Mouse (Mus musculus): ENCODE data around the gene Abcc6.
"Not testable (repeated sequence)": the region's sequence is repeated elsewhere in the genome, so short reads cannot be mapped to it uniquely, and the experiment has no call there.

Gene Abcc6

DNA sequence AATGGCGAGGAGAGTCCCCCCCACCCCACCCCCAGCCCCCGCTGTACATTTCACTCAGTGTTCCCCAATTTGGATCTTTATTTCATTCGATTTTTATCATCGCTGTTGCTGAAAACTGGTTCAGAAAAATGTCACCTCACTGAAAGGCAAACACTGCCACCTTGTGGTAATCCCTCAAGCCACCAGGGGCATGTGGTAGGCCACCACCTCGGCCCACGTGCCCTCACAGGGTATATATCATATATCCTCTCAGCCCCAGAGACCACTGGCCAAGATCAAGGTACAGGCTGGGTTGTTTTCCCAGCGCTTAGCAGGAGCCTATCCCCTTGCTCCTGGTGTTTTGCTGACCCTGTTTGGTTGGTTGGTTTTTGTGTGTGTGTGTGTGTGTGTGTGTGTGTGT lies 95.0 kb downstream of the Abcc6 start:
- in situ Hi-C loops (cut with MboI, MseI) = no loop called here

DNA sequence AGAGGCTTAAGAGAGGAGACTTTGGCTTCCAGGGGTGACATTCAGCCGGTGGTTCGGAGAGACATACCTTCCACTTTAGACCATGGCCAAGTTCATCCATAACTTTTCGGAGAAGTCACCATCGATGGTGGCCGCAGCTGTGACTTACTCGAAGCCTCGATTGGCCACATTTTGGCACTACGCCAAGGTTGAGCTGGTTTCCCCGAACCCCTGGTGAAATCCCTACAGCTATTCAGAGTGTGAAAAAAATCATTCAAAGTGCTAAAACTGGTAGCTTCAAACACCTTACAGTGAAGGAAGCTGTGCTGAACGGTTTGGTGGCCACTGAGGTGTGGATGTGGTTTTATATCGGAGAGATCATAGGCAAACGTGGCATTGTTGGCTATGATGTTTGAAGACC lies 96.3 kb downstream of the Abcc6 start:
- in situ Hi-C loops (cut with MboI, MseI) = not testable (repeated sequence)

DNA sequence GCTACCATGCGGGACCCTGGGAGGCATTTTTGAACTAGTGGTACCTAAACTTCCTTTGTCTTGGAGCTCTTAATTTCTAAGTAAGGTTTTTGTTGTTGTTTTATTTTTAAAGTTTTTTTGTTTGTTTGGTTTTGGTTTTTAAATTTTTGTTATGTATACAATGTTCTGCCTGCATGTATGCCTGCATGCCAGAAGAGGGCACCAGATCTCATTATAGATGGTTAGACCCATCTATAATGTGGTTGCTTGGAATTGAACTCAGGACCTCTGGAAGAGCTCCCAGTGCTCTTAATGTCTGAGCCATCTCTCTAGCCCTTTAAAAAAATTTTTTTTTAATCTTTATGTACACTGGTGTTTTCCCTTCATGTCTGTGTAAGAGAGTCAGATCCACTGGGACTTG lies 100.4 kb downstream of the Abcc6 start:
- in situ Hi-C loops (cut with MboI, MseI) = no loop called here

DNA sequence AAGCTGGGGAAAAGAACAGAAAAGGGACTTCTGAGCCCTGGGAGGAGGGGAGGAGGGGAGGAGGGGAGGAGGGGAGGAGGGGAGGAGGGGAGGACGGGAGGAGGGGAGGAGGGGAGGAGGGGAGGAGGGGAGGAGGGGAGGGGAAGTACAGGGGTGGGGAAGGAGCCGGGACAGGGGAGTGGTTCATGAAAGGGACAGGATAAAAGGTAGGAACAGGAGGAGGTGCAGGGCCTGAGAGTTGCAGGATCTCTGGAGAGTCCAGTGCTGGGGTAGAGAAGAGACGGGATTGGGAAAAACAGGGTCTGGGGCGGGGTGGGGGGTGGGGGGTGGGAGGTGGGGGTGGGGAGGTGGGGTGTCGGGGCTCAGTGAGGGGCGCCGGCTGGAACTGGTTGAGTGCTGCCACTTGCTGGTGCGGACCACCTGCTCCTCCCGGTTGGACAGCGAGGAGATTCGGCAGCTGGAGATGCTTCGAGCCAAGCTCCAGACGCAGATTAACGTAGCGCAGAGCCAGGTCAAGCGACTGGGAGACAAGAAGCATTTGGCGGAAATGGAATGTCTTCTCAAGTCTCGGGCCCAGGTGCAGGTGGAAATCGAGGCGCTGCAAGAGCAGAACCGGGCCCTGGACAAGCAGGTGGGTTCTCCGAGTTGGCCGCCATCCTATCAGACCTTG lies 101.3 kb downstream of the Abcc6 start:
- in situ Hi-C loops (cut with MboI, MseI) = no loop called here

DNA sequence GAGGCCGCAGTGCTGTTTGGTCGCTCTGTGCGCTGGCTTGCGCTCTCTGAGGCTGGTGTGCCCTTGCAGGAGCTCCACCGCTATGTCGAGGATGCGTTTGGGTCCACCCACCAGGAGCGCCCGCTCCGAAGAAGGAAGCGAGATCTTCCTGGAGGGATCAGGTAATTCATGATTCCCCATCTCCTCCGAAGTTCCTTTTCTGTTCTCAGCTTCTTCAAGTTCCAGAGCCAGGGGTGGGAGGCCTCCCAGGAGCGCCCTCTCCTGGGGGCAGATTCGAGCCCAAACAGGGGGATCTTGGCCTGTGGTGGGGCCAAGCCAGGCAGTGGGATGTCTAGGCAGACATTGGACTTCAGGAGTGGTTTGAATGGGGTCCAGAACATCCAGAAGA lies 105.7 kb downstream of the Abcc6 start:
- in situ Hi-C loops (cut with MboI, MseI) = loop anchor here (5.0 kb wide), 2 partner anchors 122 to 182 kb away; no protein-coding TSS in a partner anchor

DNA sequence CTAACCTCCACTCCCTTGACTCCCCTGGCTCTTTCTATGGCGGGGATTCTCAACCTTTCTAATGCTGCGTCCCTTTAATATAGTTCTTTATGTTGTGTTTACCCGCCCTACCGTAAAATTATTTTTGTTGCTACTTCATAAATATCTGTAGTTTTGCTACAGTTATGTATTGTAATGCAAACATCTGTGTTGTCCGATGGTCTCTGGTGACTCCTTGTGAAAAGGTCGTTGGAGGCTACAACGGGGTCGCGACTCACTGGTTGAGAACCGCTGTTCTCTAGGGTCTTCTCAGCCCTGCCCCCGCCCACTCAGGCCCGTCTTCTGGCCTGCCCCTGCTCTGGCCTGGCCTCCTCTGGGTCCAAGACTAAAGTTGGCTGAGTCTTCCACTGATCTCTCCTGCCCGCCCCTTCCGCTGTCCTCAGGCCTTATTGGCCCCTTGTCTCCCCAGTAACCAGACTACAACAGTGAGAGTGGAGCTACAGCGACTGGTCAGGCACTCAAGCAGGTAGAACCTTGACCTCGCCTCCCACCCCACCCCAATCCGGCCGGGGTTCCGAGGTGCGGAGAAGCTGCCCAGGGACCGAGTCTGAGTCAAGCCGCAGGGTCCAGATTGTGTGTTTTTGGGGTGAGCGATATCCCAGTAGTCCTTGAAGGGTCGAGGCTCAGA lies 106.2 kb downstream of the Abcc6 start, which contains the start of gene Ccdc114:
TSS of gene Ccdc114 (plus strand) at position 311 of the 667 bp plus-strand sequence.
- in situ Hi-C loops (cut with MboI, MseI) = loop anchor here (5.0 kb wide), 2 partner anchors 122 to 182 kb away; no protein-coding TSS in a partner anchor

DNA sequence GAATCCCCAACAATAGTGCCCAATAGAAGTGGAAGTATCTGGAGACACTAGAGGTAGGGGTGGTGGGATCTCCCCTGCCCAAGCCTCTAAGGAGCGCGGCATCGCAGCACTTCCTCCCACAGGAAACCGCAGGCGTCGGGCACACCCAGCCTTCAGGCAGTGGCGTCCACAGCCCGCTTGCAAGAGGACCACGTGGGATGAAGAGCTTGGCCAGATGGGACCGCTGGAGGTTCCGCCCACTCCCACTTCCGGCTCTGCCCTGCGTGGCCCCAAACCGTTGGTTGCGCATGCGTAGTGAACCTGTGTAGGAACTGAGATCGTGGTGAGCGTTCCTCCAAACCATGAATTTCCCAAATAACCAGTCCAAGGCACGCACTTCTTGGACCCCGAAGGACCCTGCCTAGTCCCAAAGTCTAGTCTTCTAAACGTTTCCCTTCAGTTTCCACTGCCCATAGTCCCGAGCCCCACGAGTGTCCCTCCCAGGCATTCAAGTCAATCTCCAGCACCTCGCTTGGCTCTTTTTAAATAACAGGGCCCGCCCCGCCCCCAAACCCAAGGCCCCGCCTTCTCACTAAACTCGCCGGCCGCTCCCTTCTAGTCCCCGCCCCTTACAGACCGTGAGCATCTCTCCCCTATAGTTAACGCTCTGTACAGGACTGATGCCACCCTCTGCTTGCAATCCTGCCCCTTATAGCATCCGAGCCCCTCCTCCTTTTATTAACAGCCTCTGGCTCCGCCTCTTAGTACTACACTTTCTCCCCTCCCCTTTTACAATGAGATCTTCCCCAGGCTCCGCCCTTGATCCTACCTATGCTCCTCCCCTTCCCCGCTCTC lies 107.0 kb downstream of the Abcc6 start:
- in situ Hi-C loops (cut with MboI, MseI) = loop anchor here (5.0 kb wide), 2 partner anchors 121 to 181 kb away; no protein-coding TSS in a partner anchor

DNA sequence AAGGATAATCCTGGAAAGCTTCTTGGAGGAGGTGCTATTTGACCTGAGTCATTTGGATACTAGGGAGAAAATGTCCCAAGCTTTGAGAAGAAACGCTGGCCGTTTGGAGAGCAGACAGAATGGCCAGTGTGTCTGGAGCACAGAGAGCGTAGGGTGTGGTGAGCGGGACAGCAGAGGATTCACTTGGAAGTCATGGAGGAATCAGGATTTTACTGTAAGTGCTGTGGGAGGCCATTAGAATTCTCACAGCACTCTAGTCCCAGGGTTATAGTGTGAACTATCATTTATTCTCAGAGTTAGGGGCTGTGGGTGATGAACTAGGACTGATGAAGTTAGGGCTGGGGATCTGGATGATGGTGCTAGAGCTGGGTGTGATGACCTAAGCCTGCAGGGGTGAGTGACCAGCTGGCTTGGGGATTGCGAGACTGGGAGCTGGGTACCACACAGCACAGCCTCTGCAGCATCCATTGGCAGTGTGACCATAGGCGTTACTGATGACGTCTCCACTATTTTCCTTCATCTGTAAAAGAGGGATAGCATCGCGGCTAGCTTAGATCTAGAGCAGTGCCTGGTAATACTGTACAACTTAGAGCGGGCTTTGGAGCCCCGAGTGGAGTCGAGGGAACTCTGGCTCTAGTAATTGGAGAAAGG lies 108.0 kb downstream of the Abcc6 start:
- in situ Hi-C loops (cut with MboI, MseI) = loop anchor here (5.0 kb wide), 2 partner anchors 120 to 180 kb away; no protein-coding TSS in a partner anchor

DNA sequence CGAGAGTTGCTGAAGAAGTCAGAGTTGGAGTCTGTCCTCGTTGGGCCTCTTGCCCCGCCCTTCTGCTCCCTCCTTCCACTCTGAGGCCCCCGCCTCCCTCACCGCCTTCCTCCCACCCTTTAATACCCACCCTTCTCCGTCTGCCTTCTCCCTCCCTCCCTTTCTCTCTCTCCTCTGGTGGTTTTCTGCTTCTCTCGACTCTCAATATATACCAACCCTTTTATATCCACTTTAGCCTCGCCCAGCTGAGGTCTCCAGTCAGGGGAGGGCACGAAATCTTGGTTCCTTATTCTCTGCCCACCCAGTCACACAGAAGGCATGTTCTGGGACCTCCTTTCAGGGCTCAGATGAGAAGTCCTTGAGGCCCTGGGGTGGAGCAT lies 108.9 kb downstream of the Abcc6 start, which contains the start of gene Emp3:
TSS of gene Emp3 (minus strand) at position 163 of the 380 bp plus-strand sequence.
- in situ Hi-C loops (cut with MboI, MseI) = loop anchor here (5.0 kb wide), 2 partner anchors 119 to 179 kb away; no protein-coding TSS in a partner anchor

DNA sequence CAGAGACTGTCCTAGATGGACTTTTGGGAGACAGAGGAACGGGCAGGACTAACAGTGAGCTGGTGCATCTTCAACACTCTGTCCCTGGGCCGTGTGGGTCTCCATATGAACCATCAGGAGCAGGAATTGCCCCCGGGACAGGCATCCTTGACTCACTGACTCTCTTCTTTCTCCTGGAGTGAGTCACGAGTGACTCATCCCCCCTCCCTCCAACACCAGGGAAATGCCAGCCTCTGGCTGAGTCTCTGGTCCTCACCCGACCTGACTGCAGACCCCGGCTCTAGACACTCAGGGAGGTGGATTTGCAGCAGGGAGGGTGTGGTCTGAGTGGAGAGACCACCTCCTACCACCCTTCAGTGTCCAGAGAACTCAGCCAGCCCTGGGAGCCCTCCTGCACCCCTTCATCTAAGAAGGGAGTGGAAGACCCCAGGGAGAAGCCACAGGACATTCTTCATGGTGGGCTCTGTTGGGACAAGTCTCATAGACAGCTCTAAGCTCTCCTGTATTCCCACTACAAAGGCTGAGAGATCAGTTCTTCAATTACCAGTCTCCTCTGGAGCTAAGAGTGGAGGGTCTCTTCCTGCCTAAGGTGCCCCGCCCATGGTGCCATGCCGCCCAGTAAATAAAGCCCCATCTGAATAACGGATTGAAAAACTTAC lies 109.4 kb downstream of the Abcc6 start:
- in situ Hi-C loops (cut with MboI, MseI) = loop anchor here (5.0 kb wide), 2 partner anchors 118 to 178 kb away; no protein-coding TSS in a partner anchor

DNA sequence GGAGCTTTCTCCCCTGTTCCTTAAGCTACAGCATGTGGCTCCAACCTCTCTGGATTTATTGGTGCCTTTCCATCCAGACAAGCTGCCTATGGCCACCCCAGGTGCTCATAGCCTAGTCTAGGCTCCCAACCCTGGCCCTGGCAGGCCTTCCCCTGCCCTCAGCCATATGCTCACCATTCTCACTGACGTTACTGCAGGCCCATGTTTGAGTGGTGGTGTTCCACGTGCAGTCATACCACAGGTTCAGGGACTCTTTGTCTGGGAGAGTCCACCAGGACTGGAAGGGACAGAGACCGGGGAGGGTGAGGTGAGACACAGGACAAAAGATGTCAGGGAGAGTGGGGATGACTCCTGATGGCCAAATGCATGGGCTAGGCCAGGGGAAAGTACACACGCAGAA lies 110.3 kb downstream of the Abcc6 start:
- in situ Hi-C loops (cut with MboI, MseI) = loop anchor here (5.0 kb wide), 2 partner anchors 117 to 177 kb away; no protein-coding TSS in a partner anchor

DNA sequence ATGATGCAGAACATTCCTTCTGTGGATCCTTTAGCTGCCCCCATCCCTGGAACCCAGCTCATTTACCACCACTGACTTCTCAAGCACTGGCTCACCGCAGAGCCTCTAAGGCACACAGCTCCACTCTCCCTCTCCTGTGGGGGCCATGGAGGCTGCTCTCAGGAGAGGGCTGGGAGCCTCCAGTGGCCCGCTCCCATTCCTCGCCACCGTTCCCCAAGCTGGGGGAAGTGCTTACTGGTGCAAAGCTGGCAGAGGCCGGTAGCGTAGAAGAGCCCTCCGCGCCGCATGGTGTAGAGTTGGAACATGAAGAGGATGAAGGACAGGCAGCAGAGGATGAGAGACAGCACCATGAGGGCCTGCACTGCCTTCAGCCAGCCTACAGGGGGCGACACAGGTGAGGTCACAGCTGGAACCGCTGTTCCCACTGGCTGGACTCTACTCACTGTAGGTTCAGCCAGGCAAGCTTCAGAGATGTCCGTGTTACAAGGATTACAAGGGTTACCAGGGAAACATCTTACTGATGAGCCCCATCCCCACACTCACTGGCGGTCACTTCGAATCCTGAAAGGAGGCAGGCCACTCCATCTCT lies 110.9 kb downstream of the Abcc6 start:
- in situ Hi-C loops (cut with MboI, MseI) = no loop called here

DNA sequence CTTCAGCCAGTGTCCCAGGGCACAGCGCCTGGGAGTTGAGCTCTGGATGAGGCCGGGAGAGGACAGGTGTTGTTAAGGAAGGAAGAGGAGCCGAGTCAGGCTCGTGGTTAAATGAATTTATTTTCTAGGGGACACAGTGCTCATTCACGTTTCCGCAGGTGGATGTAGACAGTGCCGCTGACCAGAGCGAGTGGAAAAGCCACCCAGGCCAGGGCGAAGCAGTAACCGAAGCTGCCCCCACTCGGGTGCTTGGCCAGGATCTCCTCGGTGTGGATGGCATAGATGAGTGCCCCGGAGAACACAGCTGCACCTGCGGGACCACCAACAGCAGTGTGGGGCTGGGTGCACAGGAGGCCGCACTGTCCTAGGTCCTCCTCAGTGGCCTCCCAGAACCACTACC lies 112.2 kb downstream of the Abcc6 start:
- in situ Hi-C loops (cut with MboI, MseI) = no loop called here

Data from T-helper 2 cell (primary cell).